In genomic region chr4:83051634-83052577, GRCm38 (mm10) we compare ENCODE assay signal across 8 mouse cellular contexts. TPM values are rescaled to one million over a fixed set of nuclear protein-coding genes. Genes with fewer than 3 reads are reported as not detected.
A peak's percentile ranks its signal among the peaks of the same experiment; 100 is the strongest.
DNase-seq lines count a peak whose midpoint lies in the region; ATAC-seq and TF ChIP-seq lines count a peak whose summit lies in the region.

Frem1 (minus strand) TSS chr4:83052339.

- peaks cover 63% of the 10 kb centered on the region for H3K4me1 ChIP-seq in embryonic facial prominence, embryonic 10.5 days
- peaks cover 58% of the 10 kb centered on the region for H3K4me1 ChIP-seq in heart, embryonic 10.5 days
- no peaks in the 10 kb centered on the region for H3K4me1 ChIP-seq in liver, postnatal 0 days (ENCODE audit: insufficient read depth)
- H3K4me1 ChIP-seq in neural tube, embryonic 15.5 days = peaks cover 18% of the 10 kb centered on the region

- peak; percentile 17 for DNase-seq in NIH3T3 (ENCODE audit: low read depth)
- peak; percentile 82 for DNase-seq in embryonic facial prominence, embryonic 10.5 days (ENCODE audit: low spot score)
- DNase-seq in heart, embryonic 10.5 days (ENCODE audit: low spot score) = peak; percentile 86
- DNase-seq in kidney, adult 18-20 months = peak; percentile 20
- no peak for DNase-seq in liver, postnatal 0 days
- DNase-seq in cerebellum, adult 8-10 months = no peak
- DNase-seq in layer of hippocampus, postnatal 14 days (ENCODE audit: low spot score in 2 of 2) = no peak

- no peaks in the 10 kb centered on the region for H3K27me3 ChIP-seq in embryonic facial prominence, embryonic 10.5 days (replicated peaks; ENCODE audit: low read depth, poor library complexity, severe bottlenecking)
- no peaks in the 10 kb centered on the region for H3K27me3 ChIP-seq in heart, embryonic 10.5 days (ENCODE audit: insufficient read depth, poor library complexity, severe bottlenecking)
- H3K27me3 ChIP-seq in liver, postnatal 0 days (ENCODE audit: insufficient read depth, low read length) = peaks cover 13% of the 10 kb centered on the region; the same call in 1 of the 2 replicates
- peaks cover 16% of the 10 kb centered on the region; the same call in 1 of the 2 replicates for H3K27me3 ChIP-seq in neural tube, embryonic 15.5 days (replicated peaks)

- H3K36me3 ChIP-seq in embryonic facial prominence, embryonic 10.5 days (replicated peaks) = no peaks in the 10 kb centered on the region
- no peaks in the 10 kb centered on the region for H3K36me3 ChIP-seq in heart, embryonic 10.5 days
- H3K36me3 ChIP-seq in liver, postnatal 0 days (replicated peaks; ENCODE audit: insufficient read depth, low read length) = no peaks in the 10 kb centered on the region
- H3K36me3 ChIP-seq in neural tube, embryonic 15.5 days = no peaks in the 10 kb centered on the region

- 2% methylated on average over 24 of the region's 24 CpGs for WGBS in embryonic facial prominence, embryonic 10.5 days
- WGBS in heart, embryonic 10.5 days = 4% methylated on average over 24 of the region's 24 CpGs
- WGBS in liver, postnatal 0 days (ENCODE audit: insufficient replicate concordance) = 7% methylated on average over 24 of the region's 24 CpGs
- 3% methylated on average over 24 of the region's 24 CpGs for WGBS in neural tube, embryonic 15.5 days

- ATAC-seq in liver, postnatal 0 days = no peak
- peak; percentile 62 for ATAC-seq in neural tube, embryonic 15.5 days (ENCODE audit: low FRiP score)

- H3K27ac ChIP-seq in embryonic facial prominence, embryonic 10.5 days (replicated peaks) = peak within 1 kb of the TSS; percentile 86
- H3K27ac ChIP-seq in heart, embryonic 10.5 days = peak within 1 kb of the TSS; percentile 79
- H3K27ac ChIP-seq in liver, postnatal 0 days (ENCODE audit: low read depth) = no peak within 1 kb of the TSS
- H3K27ac ChIP-seq in neural tube, embryonic 15.5 days (replicated peaks) = peak within 1 kb of the TSS; percentile 24

- peak within 1 kb of the TSS; percentile 62 for H3K4me3 ChIP-seq in embryonic facial prominence, embryonic 10.5 days
- H3K4me3 ChIP-seq in heart, embryonic 10.5 days = peak within 1 kb of the TSS; percentile 57
- peak within 1 kb of the TSS; percentile 20; the same call in 1 of the 2 replicates for H3K4me3 ChIP-seq in liver, postnatal 0 days (ENCODE audit: low read depth, low read length)
- peak within 1 kb of the TSS; percentile 33 for H3K4me3 ChIP-seq in neural tube, embryonic 15.5 days (replicated peaks)

- H3K9ac ChIP-seq in liver, postnatal 0 days (replicated peaks) = no peak within 1 kb of the TSS
- H3K9ac ChIP-seq in neural tube, embryonic 15.5 days (replicated peaks) = peak within 1 kb of the TSS; percentile 23; the same call in 1 of the 2 replicates

- TF ChIP-seq EP300 in liver, postnatal 0 days (IDR thresholded peaks at IDR 0.05; ENCODE audit: low read depth) = no peak

- H3K9me3 ChIP-seq in embryonic facial prominence, embryonic 10.5 days = no peaks in the 10 kb centered on the region
- no peaks in the 10 kb centered on the region for H3K9me3 ChIP-seq in heart, embryonic 10.5 days
- H3K9me3 ChIP-seq in liver, postnatal 0 days (ENCODE audit: low read length) = no peaks in the 10 kb centered on the region
- no peaks in the 10 kb centered on the region for H3K9me3 ChIP-seq in neural tube, embryonic 15.5 days (replicated peaks)

- H3K4me2 ChIP-seq in liver, postnatal 0 days (ENCODE audit: low read depth, low read length) = peak within 1 kb of the TSS; percentile 13; the same call in 1 of the 2 replicates
- H3K4me2 ChIP-seq in neural tube, embryonic 15.5 days = peak within 1 kb of the TSS; percentile 55

- no peak for TF ChIP-seq CTCF in liver, postnatal 0 days (IDR thresholded peaks at IDR 0.05; ENCODE audit: low read depth)

RNA-seq across cellular contexts. Expression of gene Frem1, which starts in this region (rescaled TPM):
- polyA plus RNA-seq in embryonic facial prominence, embryonic 10.5 days (2016; fragmentation: Nextera tagmentation; extraction: Ambion mirVana) = 15.0 and 15.5 TPM in 2 replicates
- 9.8 and 12.4 TPM in 2 replicates for polyA plus RNA-seq in heart, embryonic 10.5 days (2016; fragmentation: Nextera tagmentation; extraction: Ambion mirVana)
- 0.27 and 0.35 TPM in 2 replicates for polyA plus RNA-seq in liver, postnatal 0 days (2015; fragmentation: Nextera tagmentation; extraction: Ambion mirVana)
- polyA plus RNA-seq in neural tube, embryonic 15.5 days (2015; fragmentation: Nextera tagmentation; extraction: Ambion mirVana) = 1.4 and 2.2 TPM in 2 replicates
- total RNA-seq in layer of hippocampus, postnatal 14 days (2021) = 1 to 10 TPM; 4.5 to 5.9 TPM

Comparison
In these comparisons a context has a peak if more than half of its experiments do, and no peak if none do; other contexts are left out.
1. DNase-seq: peak in NIH3T3 (single experiment), embryonic facial prominence, embryonic 10.5 days (single experiment), heart, embryonic 10.5 days (single experiment) and kidney, adult 18-20 months (single experiment); none in liver, postnatal 0 days (single experiment), cerebellum, adult 8-10 months (single experiment) and layer of hippocampus, postnatal 14 days (0 of 2).
2. Peak in every context shown above with its lines, with median percentiles within 50 percentile points of each other: H3K4me3 ChIP-seq.